In genomic region chr15:103034807-103035547, GRCm38 (mm10) we compare ENCODE assay signal across 1 mouse cellular context.
TF ChIP-seq lines count a peak whose summit lies in the region.

No protein-coding gene starts in this region.

TF ChIP-seq in CH12.LX, 34 proteins besides CTCF, POLR2A, EP300 and RAD21 (continued from another document):
- TF ChIP-seq ZC3H11A (IDR thresholded peaks at IDR 0.05; ENCODE audit: low read depth, low read length) (no peak), MEF2A (IDR thresholded peaks at IDR 0.05; ENCODE audit: borderline replicate concordance, low read depth, low read length) (no peak), GABPA (IDR thresholded peaks at IDR 0.05; ENCODE audit: insufficient replicate concordance, low read depth, low read length) (no peak), CHD1 (IDR thresholded peaks at IDR 0.05; ENCODE audit: low read depth, low read length) (no peak), CHD2 (IDR thresholded peaks at IDR 0.05; ENCODE audit: low read length) (no peak), POLR2AphosphoS2 (IDR thresholded peaks at IDR 0.05; ENCODE audit: low read depth, low read length) (no peak), HCFC1 (IDR thresholded peaks at IDR 0.05; ENCODE audit: low read depth, low read length) (no peak), JUND (conservative IDR thresholded peaks at IDR 0.05; ENCODE audit: low read depth, low read length) (no peak), MYC (IDR thresholded peaks at IDR 0.05; ENCODE audit: low read depth, low read length) (peak; percentile 69), ETS1 (conservative IDR thresholded peaks at IDR 0.05; ENCODE audit: low read depth, low read length) (no peak), ZMIZ1 (IDR thresholded peaks at IDR 0.05; ENCODE audit: low read depth, low read length) (no peak), ZKSCAN1 (IDR thresholded peaks at IDR 0.05; ENCODE audit: borderline replicate concordance, low read depth, low read length) (no peak), RCOR1 (conservative IDR thresholded peaks at IDR 0.05; ENCODE audit: low read depth, low read length) (no peak), JUN (IDR thresholded peaks at IDR 0.05; ENCODE audit: insufficient read depth, low read depth, low read length) (no peak), MAZ (IDR thresholded peaks at IDR 0.05; ENCODE audit: low read depth, low read length) (no peak), MAFK (IDR thresholded peaks at IDR 0.05; ENCODE audit: insufficient replicate concordance, low read length) (no peak), TBP (conservative IDR thresholded peaks at IDR 0.05; ENCODE audit: low read depth, low read length) (no peak), USF1 (IDR thresholded peaks at IDR 0.05; ENCODE audit: low read depth, low read length) (no peak), SIN3A (IDR thresholded peaks at IDR 0.05; ENCODE audit: low read length) (peak; percentile 15; the same call in 1 of the 2 replicates), MAX (IDR thresholded peaks at IDR 0.05; ENCODE audit: low read length) (peak; percentile 17; the same call in 1 of the 2 replicates), PAX5 (IDR thresholded peaks at IDR 0.05; ENCODE audit: low read length) (no peak), MXI1 (IDR thresholded peaks at IDR 0.05; ENCODE audit: low read depth, low read length) (peak; percentile 58; the same call in 1 of the 2 replicates)
